Mouse (Mus musculus) erythroid progenitor cell, adult 5-6 weeks (primary cell): ENCODE data around the gene Hoxc8. TPM values are rescaled to one million over a fixed set of nuclear protein-coding genes. Genes with fewer than 3 reads are reported as not detected.

Source experiments
- ATAC-seq: replicated peaks from 2 replicates; pipeline ENCODE4 v1.8.0; 2016; ENCODE audit warnings: moderate number of reproducible peaks, mild to moderate bottlenecking, moderate TSS enrichment, inconsistent platforms; ENCODE audit not compliant: poor library complexity, low FRiP score, severe bottlenecking
- total RNA-seq, 2 experiments: library from RNA; stranded (forward) in 1 of 2; stranded (reverse) in 1 of 2; fragments of 150-400 nt in 1 of 2; fragments of 186-747, 209-891 nt in 1 of 2; gene quantifications; 2 replicates each; pipeline versions ENCODE4 v1.2.3 to v1.2.4; 2015 to 2017; ENCODE audit warnings: low replicate concordance in 2 of 2

The Hoxc8 gene
- total RNA-seq, 2 experiments from 2014 or later, result not detected

- ATAC-seq, result no peak
These were observed 12.5 kb downstream of the Hoxc8 start for GRCm38 (mm10) chr15:103002821-103003448.

- ATAC-seq, result no peak
These were observed 14.9 kb downstream of the Hoxc8 start for GRCm38 (mm10) chr15:103005308-103005707.

- no peak for ATAC-seq
These were observed 15.4 kb downstream of the Hoxc8 start for GRCm38 (mm10) chr15:103005797-103006196.

GRCm38 (mm10) chr15:103006326-103006725, 15.9 kb downstream of the Hoxc8 start:
- ATAC-seq, result no peak

- ATAC-seq, result no peak
These were observed 19.1 kb downstream of the Hoxc8 start for GRCm38 (mm10) chr15:103009265-103010111.

GRCm38 (mm10) chr15:103010112-103010846, 19.9 kb downstream of the Hoxc8 start:
- ATAC-seq, result no peak

GRCm38 (mm10) chr15:103010847-103011555, 20.6 kb downstream of the Hoxc8 start:
- ATAC-seq, result no peak

GRCm38 (mm10) chr15:103011928-103012486, 21.6 kb downstream of the Hoxc8 start:
- no peak for ATAC-seq

- no peak for ATAC-seq
These were observed 23.0 kb downstream of the Hoxc8 start for GRCm38 (mm10) chr15:103013238-103013984.

- ATAC-seq, result no peak
These were observed 24.0 kb downstream of the Hoxc8 start for GRCm38 (mm10) chr15:103014166-103015008.

GRCm38 (mm10) chr15:103015009-103015399, 24.6 kb downstream of the Hoxc8 start:
- no peak for ATAC-seq

- no peak for ATAC-seq
These were observed 25.2 kb downstream of the Hoxc8 start for GRCm38 (mm10) chr15:103015406-103016166.

- no peak for ATAC-seq
These were observed 28.2 kb downstream of the Hoxc8 start, which contains the start of gene Hoxc4 for GRCm38 (mm10) chr15:103018636-103019035. Gene Hoxc4 (plus strand): TSS chr15:103018934.

GRCm38 (mm10) chr15:103020899-103021418, 30.6 kb downstream of the Hoxc8 start:
- no peak for ATAC-seq

GRCm38 (mm10) chr15:103021544-103021943, 31.1 kb downstream of the Hoxc8 start:
- ATAC-seq, result no peak

- no peak for ATAC-seq
These were observed 33.7 kb downstream of the Hoxc8 start for GRCm38 (mm10) chr15:103024131-103024530.
